Mouse (Mus musculus): Measurements from ENCODE around the gene Akap1. TPM values are rescaled to one million over a fixed set of nuclear protein-coding genes. Genes with fewer than 3 reads are reported as not detected.

The Akap1 gene
- total RNA-seq, 2 experiments from 2014 or later = 85.1 to 86.5 TPM

DNA sequence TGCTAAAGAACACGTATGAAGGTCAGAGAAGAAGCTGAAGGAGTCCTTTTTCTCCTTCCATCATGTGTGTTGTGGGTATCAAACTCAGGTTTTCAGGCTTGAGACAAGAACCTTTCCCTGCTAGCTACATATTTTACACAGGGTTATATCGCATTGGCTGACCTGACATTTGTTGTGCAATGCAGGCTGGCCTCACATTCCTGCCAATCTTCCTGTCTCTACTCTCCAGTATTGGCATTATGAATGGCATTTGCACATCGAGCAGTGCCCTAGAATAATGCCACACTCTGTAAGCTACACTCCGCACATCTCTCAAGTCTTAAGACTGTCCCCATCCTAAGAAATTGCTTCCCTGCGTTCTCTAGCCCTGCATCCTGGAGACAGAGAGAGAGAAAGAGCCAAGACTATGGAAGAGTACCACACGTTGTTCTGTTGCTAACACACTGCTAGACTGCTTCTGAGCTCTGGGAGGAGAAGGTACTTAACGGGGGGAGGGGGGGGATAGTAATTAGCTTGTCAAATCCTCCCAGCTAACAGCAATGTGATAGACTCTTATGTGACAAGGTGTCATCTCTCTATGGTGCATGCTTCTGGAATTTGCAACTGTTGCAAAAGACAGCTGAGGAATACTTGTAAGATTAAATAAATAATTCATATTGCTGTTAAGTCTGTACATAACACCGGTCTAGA is 20.1 kb upstream of the Akap1 start:
- DNase-seq (ENCODE audit: low spot score in 2 of 2) = no peak

DNA sequence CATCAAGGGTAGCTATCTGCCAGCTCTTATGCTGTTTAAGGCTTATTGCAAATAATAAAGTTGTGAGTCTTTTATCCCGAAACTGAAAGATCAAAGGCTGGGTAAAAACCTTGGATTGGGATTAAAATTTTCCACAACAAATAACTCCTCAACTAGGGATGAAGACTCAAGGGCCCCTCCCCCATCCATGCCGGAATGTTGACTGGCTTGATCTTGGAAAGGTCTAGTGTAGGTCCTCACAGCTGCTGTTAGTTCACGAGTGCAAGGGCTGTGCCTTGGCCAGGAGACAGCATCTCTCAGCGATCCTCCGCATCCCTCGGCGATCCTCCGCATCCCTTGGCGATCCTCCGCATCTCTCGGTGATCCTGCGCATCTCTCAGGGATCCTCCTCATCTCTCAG is 13.6 kb upstream of the Akap1 start:
- DNase-seq (ENCODE audit: low spot score in 2 of 2) = no peak

DNA sequence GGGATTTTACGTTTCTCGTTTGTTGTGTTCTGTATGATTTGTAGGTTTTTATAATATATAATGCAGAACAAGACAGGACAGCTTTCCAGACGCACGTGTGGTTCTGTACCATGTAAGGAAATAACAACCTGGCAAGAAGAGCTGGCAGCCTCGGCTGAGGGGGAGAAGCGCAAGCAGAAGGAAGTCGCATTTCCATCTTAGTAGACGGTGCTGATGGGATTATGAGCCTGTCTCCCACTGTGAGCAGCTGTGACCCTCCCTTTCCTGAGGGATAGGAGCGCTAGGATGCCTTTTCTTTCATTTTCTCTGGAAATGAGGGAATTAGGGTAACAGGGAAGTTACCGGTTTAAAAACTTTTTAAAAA is 9.3 kb upstream of the Akap1 start:
- DNase-seq (ENCODE audit: low spot score in 2 of 2) = no peak

DNA sequence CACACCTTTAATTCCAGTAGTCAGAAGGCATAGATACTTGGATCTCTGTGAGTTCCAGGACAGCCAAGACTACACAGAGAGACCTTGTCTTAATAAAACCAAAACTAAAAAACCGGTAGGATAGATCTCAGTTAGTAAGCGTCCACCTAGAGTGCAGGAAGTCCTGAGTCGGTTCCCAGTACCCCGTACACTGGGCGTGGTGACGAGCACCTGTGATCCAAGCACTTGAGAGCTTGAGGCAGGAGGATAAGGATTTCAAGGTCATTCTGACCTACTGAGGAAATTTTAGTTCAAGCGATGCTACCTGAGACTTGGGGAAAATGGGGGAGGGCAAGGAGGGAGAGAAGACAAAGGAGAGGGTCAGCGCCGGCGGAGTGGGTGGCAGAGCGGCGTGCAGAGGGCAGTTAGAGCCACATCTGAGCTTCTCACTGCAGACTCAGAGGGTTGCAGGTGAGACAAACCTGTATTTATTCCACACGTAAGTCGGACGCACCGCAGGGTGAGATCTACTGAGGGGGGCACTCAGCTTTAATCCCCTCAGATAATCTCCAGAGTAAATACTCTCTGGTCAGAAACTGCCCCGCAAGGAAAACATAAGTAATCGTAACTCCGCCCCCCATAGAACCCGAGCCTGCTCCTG is 8.8 kb upstream of the Akap1 start:
- no peak for DNase-seq (ENCODE audit: low spot score in 2 of 2)

DNA sequence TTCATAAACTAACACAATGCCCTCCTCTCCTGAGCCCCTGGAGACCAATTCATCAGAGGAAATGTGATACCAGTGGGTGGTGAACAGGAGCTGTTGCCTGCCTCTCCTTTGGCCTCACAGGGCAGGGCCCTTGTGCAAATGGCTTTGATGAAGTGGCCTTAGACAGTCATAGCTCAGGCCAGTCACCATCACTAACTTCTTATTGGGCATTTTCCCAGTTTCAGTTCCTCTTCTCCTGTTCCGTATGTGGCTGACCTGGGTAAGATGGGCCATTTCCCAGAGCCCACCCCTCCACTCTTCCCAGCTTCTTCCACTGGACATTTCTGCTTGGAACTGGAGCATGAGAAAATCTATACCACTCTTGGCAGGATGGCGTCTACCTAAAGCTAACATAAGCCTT is 5.1 kb upstream of the Akap1 start:
- DNase-seq (ENCODE audit: low spot score in 2 of 2) = no peak

DNA sequence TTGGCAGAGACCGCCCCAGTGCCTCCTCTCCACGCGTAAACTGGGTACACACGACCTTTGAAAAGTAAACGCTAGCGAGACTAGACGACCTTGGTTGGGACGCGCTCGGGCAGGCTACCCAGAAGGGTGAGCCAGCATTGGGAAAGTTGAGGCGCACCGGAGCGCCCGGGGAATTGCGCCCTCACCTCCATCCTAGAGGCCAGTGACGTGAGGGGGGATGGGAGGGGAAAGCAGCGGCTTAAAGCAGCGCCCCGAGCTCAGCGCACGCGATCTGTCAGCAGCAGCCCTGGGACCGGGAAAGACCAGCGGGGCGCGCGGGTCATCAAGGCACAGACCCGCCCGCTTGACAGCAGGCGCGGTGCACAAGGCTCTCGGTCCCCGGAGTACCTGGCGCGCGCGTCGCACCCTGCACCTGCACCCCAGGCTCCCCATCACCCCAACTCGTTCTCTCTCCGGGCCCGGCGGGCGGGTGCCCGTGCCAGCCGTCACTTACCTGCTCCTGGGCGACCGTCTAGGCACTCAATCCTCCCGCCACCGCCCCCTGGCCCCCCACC is 405 bp downstream of the Akap1 start:
- peak in 1 of 2 experiments; percentile 53 for DNase-seq (ENCODE audit: low spot score in 2 of 2)

DNA sequence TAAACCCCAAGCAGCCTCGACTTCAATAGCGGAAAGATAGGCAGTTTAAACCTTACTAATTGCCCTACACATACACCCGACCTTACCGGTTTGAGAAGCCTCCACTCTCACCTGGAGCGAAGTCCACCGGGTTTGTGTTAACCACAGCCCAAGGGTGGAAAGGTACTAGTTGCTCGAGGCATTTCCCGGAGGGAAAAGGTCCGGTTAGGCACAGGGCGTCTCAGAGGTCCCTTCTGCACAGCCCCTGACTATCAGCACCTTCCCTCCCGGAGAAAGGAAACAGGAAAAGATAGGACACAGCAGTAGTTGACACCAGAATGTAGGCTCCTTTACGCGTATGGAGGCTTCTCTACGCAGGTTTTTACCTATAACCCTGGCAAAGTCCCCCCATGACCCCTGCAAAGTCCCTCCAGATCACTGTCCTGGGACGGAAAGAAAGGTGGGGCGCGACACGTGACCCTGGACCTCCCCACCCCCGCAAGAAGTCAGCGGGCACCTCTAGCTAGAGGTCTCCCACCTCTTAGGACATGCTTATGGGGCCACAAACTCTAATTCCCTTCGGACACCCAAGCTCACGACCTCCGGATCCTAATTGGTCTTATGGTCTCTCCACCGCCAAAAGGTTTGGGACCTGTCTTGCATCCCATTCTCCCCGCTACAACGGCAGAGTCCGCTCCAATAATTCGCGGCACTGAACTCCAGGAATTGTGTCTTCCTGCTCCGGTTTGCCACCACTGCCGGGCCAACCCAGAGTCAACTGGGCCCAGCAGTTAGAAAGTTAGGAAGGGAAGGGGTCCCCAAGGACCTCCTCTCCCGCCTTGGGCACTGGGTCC is 1.1 kb downstream of the Akap1 start:
- no peak for DNase-seq (ENCODE audit: low spot score in 2 of 2)

DNA sequence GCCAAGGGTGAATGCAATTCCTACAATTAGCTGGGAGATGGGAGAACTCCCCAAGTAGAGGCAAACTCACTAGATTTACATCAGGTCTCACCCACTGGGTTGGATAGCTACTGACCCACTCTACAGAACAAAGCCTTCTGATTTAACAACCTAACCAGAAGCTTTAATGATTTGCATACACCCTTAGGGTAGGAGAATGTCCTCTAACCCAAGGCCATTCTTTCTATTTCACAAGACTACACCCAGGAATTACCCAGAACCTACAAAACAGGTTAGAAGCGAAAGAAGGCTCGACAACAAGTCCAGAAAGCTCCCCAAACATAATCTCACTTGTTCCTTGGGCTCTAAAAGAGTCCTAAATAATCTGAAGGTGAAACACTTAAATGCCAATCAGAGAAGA is 2.0 kb downstream of the Akap1 start:
- DNase-seq (ENCODE audit: low spot score in 2 of 2) = no peak

DNA sequence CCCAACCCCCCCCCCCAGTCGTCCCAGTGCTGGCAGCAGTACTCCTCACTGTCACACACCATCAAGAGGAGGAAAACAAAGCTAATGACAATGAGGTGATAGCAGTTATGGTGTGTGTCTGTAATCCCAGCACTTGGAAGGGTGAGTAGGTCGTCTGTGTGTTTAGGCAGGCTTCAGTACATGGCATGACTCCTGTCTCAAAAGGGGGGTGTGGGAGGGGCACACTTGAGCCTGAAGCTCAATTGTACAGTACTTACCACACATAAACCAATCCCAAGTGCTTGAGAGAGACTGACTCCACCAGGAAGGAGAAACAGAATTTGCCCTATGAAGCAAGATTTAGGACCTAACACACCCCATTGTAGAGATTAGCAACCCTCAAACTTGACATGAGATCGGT is 3.3 kb downstream of the Akap1 start:
- no peak for DNase-seq (ENCODE audit: low spot score in 2 of 2)

DNA sequence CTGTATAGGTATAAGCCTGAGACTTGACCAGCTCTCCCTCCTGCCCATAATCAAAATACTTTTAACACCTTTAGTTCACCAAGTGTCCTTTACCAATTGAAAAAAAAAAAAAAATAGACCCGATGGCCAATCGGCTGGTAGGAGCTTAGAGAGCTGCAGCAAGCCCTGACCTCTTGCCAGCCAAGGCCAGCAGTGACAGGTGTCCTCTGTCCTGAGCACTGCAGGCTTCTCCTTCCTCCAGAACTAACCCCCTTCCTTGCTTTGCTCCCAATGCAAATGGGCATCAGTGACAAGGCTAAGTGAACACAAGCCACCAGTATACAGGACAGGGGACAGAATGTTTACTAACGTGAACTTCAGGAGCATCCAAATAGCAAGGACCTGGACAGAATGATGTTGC is 3.7 kb downstream of the Akap1 start:
- no peak for DNase-seq (ENCODE audit: low spot score in 2 of 2)

DNA sequence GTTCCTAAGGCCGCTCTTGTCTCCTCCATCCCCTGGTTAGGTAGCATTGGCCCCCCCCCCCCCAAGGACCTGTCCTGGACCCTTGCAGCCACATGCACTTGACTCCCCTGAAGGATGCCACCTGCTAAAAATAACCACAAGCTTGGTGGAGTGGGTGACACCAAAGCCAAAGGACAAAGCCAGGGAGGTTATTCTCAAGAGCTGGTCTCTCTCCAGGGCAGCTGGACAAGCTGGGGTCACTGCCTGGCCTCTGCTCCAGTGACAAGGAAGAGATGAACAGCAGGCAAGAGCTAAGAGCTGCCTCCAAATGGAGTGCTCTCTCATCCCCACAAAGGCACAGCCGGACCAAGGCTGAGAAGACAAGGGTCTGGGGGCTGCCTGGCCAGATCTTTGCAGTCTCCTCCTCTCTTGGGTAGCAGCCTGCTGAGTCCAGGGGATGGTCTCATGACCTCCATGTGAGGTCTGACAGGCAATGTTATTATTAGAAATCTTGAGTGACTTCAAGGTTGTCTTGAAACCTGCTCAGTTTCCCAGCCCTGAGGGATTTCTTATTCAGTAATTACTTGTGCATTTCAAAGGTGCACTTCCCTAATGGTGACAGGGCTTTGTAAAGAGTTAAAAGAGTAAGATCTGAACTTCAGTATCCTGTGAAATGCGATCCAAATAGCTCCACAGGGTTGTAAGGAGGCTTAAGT is 6.9 kb downstream of the Akap1 start:
- DNase-seq (ENCODE audit: low spot score in 2 of 2) = no peak

DNA sequence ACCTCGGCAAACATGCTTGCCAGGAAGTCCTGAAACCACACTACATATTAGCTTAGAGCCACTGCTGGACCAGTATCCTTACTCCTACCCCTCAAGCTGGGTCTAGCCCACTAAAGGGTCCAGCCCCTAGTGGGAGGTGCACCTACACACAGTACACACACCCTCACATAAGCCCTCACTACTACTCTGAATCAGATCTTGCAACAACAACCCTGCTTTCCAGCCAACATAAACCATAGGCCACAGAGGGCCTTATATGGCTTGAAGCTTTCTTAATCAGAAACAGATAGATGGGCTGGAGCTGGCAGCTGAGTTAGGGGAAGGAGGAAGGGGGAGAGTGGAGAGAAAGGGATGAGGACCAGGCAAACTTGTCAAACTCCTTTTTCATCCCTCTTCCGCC is 8.0 kb downstream of the Akap1 start:
- no peak for DNase-seq (ENCODE audit: low spot score in 2 of 2)

DNA sequence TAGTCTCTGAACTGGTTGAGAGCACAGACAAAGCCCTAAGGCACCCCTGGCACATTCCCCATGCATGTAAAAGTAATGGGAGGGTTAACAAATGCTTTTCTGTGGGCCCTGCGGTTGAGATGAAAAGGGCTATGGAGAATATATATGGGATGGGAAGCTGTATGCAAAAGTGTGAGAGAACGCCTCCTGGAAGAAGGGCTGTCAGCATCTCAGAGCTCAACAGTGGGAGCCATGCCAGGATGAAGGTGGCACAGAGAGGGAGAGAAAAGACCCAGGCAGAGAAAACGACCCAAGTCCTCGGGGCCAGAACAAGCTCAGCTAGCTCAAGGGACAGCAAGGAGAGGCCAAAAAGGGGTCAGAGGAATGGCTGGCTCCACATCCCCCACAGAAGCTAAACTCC is 8.6 kb downstream of the Akap1 start:
- DNase-seq (ENCODE audit: low spot score in 2 of 2) = no peak

DNA sequence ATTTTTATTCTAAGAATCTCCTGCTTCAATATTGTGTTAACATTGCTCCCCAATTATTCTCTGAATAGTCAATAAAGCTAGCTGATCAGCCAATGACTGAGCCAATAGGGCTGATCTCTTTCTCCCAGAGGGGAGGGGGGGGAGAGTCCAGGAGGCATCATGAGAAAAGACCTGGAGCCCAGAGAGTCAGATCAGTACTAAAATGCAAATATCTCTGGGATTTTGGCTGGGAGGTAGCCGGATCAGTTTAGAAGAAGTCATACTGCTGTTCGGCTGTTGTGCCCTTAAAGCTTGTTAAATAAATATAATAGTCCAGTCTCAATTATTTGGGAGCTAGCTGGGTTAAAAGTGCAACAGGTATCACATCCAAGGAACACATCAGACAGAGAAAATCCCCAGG is 10.8 kb downstream of the Akap1 start:
- DNase-seq (ENCODE audit: low spot score in 2 of 2) = no peak

DNA sequence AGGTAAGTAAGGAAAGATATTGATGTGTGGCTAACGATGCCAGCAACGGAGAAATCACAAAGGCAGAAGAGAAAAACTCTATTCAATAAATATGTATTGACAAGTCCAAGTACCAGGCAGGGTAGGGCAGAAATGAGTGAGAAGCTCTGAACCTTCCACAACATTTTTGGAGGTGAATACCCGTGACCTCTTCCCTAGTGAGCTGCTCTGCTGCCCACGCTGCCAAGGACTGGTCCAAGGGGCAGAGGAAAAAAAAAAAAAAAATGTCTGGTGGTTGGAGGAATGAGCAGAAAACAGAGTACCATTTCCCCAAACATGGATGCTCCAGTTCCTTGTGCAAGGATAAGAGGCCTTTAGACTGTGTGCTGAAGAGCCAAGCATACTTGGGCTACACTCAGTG is 11.6 kb downstream of the Akap1 start:
- no peak for DNase-seq (ENCODE audit: low spot score in 2 of 2)

DNA sequence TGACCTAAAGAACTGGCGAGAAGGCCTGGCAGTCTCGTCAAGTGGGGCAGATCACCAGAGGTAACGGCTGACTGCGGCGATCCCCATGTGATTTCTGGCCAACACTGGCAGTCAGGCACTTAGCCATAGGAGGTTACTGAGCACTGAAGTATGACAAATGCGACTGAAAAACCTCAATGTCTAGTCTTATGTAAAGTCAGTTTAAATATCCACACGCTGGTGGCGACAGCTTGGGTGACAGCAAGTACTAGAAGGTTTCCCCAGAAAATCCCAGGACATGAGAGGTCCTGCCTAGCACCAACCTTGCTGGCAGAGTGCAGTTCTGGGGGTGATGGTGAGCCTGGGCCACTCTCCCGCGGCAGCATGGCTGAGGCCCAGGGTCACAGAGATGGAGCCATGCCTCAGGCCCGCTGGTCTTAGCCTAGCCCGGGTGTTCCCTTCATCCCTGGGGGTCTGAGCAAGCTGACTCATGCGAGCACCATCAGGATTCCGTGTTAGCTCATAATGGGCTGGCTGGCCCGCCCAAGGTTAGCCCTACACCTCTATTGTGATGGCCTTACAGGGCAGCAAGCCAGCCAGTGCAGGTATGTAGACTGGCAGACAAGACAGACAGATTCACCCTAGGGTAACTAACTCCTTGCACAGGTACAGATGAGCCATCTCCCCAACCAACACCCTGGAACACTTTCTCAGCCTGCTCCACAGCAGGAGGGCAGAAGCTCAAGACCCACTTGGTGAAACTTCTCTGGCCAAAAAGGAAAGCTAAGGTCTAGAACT is 13.1 kb downstream of the Akap1 start:
- no peak for DNase-seq (ENCODE audit: low spot score in 2 of 2)

DNA sequence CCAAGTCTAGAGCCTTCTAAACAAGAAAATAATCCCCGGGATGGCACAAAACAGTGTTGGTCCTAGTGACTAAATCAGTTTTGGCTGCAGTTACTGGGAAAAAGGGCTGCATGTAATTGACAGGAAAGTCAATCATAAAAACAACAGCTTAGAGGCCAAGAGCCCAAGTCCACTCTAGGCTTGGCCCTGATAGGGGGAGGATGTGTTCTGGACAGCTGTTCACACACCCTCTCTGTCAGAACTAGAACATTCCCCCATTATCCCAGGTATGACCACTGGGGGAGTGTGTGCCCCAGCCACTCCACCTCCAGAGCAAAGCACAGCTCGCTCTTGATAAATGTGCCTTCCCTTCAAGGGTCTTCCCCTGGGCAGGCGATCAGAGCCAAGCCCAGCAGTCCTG is 14.7 kb downstream of the Akap1 start:
- no peak for DNase-seq (ENCODE audit: low spot score in 2 of 2)

DNA sequence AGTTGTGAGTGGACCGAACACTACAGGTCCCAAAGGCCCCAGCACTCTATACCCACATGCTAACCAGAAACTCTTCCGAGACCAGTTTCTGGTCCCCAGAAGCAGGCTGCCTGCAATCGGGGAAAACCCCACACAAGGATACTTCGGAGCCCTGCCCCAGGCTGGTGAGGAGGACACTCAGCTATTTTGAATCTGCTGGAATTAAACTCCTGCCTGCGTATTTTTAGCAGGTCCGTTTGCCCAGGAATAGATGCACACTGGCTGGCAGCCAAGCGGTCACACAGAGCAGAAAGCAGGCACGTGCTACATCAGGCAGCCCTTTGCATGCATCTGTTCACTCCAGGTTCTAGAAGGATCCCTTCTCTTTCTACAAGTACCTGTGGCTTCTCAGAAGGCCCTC is 15.1 kb downstream of the Akap1 start:
- DNase-seq (ENCODE audit: low spot score in 2 of 2) = peak in 1 of 2 experiments; percentile 68

DNA sequence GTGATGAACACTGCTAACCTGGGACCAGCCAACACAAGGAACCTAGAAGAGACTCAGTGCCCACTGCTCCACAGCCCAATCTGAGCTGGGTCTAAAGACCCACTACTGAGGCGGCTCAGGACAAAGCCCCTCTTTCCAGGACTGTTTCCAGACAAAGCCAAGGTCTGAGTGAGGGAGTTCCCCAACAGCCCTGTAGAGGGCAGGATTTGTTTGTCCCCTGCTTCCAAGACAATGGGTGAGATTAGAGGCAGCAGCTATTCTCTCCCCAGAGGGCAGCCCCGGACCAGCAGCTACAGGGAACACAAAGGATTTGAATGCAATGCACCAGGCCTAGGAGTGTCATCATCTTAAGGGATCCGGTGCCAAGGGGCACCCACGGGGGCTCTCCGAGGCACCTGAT is 15.8 kb downstream of the Akap1 start:
- no peak for DNase-seq (ENCODE audit: low spot score in 2 of 2)

DNA sequence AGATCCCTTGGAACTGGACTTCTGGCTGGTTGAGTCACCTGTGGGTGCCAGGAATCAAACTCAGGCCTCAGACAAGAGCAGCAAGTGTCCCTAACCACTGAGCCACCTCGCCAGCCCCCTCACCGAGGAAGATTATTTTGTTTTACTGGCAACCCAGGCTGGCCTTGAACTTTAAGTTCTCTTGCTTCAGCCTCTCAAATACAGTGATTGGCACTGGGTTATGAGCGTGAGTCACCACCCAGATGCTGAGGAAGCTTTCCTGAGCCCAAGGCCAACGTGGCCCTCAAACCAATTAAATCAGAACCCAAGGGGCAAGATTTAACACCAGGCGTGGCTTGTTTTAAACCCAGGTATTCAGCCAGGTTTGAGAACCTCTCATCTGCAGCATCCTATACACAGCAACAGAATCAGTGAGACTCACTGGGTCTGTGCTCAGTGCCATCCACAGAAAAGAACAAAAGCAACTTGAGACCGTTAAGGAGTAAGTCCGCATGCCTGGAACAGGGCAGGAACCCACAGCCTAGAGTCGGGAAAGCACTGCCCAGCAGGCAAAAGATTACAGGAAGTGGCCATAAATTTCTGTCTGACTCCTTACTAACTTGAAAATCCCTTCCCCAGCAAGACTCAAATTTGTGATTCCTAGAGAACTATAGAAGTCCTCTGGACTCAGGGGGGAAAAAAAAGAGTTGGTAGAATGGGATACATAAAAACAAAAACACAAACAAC is 16.9 kb downstream of the Akap1 start:
- DNase-seq (ENCODE audit: low spot score in 2 of 2) = no peak
